Mouse (Mus musculus) gastrocnemius, postnatal 10 days (tissue): ENCODE measurements at regions not wholly inside any gene's neighbourhood (a gene's known extent, or its start where the extent isn't known, plus 50 kb on each side); places are given as distances from the start of the nearest gene placed in this dataset.

ENCODE experiments used
- DNase-seq: peaks from one replicate; pipeline ENCODE4 v3.0.0; 2021; ENCODE audit warnings: mixed read lengths

GRCm38 (mm10) chr1:152313480-152313879 is 73.0 kb downstream of the Tsen15 start:
- DNase-seq = no peak

GRCm38 (mm10) chr1:152305461-152305860 is 81.0 kb downstream of the Tsen15 start:
- no peak for DNase-seq

- DNase-seq = peak; percentile 23
Observed at GRCm38 (mm10) chr1:152304487-152305130, 81.9 kb downstream of the Tsen15 start.

GRCm38 (mm10) chr1:152301355-152301754 is 85.1 kb downstream of the Tsen15 start:
- DNase-seq = no peak

GRCm38 (mm10) chr1:152292196-152292736 is 94.2 kb downstream of the Tsen15 start:
- no peak for DNase-seq

GRCm38 (mm10) chr1:152290768-152291167 is 95.7 kb downstream of the Tsen15 start:
- DNase-seq = peak; percentile 84

- no peak for DNase-seq
Observed at GRCm38 (mm10) chr1:152287566-152288490, 98.7 kb downstream of the Tsen15 start.

- no peak for DNase-seq
Observed at GRCm38 (mm10) chr1:152286677-152287076, 99.8 kb downstream of the Tsen15 start.

- no peak for DNase-seq
Observed at GRCm38 (mm10) chr1:152282106-152282505, 104.4 kb downstream of the Tsen15 start.

- no peak for DNase-seq
Observed at GRCm38 (mm10) chr1:152281201-152281600, 105.3 kb downstream of the Tsen15 start.

- peak; percentile 11 for DNase-seq
Observed at GRCm38 (mm10) chr1:152280014-152280413, 106.5 kb downstream of the Tsen15 start.

GRCm38 (mm10) chr1:152275011-152275410 is 111.5 kb downstream of the Tsen15 start:
- DNase-seq = no peak

- no peak for DNase-seq
Observed at GRCm38 (mm10) chr1:152273430-152273829, 113.1 kb downstream of the Tsen15 start.

GRCm38 (mm10) chr1:152269936-152270702 is 116.4 kb downstream of the Tsen15 start:
- DNase-seq = no peak

GRCm38 (mm10) chr1:152266390-152266789 is 120.1 kb downstream of the Tsen15 start:
- no peak for DNase-seq

- no peak for DNase-seq
Observed at GRCm38 (mm10) chr1:152264981-152265380, 121.5 kb downstream of the Tsen15 start.

GRCm38 (mm10) chr1:152261472-152261871 is 125.0 kb downstream of the Tsen15 start:
- no peak for DNase-seq

- DNase-seq = no peak
Observed at GRCm38 (mm10) chr1:152260950-152261349, 125.5 kb downstream of the Tsen15 start.

GRCm38 (mm10) chr1:152258258-152258657 is 128.2 kb downstream of the Tsen15 start:
- DNase-seq = no peak

GRCm38 (mm10) chr1:152253906-152254305 is 132.6 kb downstream of the Tsen15 start:
- no peak for DNase-seq

- DNase-seq = no peak
Observed at GRCm38 (mm10) chr1:152253486-152253885, 133.0 kb downstream of the Tsen15 start.

GRCm38 (mm10) chr1:152252658-152253267 is 133.7 kb downstream of the Tsen15 start:
- no peak for DNase-seq
